Mouse (Mus musculus): ENCODE measurements around the gene Nsd2. TPM values are rescaled to one million over a fixed set of nuclear protein-coding genes. Genes with fewer than 3 reads are reported as not detected.
A peak's percentile ranks its signal among the peaks of the same experiment; 100 is the strongest.

The Nsd2 gene
- total RNA-seq (2017), result 28.8 to 58.1 TPM (median 35.7 TPM) in 3 replicates

- 0 out of 2 replicates have a peak, but pooled peaks have one; percentile 24 for ATAC-seq (replicated peaks; ENCODE audit: insufficient number of reproducible peaks, low FRiP score, low TSS enrichment, poor library complexity, severe bottlenecking)
These were observed at the start of gene Nsd2 for GRCm38 (mm10) chr5:33819876-33820732. Gene Nsd2, plus strand, starts transcription at chr5:33820725.

DNA sequence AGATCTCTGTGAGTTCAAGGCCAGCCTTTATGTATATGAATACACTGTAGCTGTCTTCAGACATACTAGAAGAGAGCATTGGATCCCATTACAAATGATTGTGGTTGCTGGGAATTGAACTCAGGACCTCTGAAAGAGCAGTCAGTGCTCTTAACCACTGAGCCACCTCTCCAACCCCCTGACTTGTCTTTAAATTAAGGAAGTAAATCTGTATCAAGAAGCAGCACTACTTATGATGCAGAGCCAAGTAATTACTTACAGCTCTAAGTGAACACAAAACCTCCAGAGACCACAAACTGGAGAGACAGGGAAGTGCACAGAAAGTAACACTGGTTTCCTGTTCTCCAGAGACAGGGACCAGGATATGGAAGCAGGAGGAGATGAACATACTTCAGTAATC is 43.3 kb upstream of the Nsd2 start:
- no peak for ATAC-seq (replicated peaks; ENCODE audit: insufficient number of reproducible peaks, low FRiP score, low TSS enrichment, poor library complexity, severe bottlenecking)

DNA sequence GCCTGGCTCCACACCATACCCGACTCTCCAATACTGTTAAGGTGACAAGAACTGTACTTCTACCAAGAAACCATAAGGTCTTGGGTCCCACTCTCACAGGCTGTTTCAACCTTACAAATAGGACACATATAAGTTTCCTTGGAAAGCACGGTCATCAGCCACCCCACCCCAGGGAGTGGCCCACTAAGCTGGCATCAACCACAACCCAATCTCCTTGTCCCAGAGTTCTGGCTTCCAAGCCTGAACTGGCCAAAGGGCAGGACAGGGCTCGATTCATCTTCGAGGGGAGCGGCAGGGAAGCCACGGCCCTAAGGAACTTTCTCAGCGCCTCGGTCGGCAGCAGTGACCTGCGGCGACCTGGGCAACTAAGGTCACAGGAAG is 38.6 kb upstream of the Nsd2 start:
- 0 out of 2 replicates have a peak, but pooled peaks have one; percentile 7 for ATAC-seq (replicated peaks; ENCODE audit: insufficient number of reproducible peaks, low FRiP score, low TSS enrichment, poor library complexity, severe bottlenecking)

DNA sequence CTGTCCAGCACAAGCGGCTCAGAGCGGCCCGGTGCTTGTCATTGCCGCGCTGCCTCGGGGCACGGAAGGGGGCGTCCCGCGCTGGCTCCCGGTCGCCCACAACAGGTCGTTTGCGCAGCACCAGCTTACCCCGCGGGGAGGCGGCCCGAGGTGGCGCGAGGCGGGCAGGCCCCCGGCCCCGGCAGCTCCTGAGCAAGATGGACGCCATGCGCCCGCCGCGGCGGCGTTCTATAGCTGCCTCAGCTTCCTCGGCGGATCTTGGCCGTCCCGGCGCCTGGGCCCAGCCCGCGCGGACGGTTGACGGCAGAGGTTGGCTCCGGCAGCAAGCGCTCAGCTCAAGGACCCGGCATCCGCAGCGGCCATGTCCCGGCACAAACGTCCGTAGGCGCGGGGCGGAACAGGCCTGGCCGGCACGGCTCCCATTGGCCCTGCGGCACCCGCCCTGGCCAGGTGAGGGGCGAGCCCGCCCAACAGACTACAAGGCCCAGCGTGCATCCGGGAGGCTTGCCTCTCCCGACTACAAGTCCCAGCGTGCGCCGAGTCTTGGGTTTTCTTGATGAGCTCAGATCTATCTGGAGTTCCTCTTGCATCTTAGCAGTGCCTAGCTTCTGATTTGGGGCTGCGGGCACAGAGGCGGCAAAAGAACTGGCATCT is 38.1 kb upstream of the Nsd2 start, which contains the start of gene Letm1:
Letm1 (minus strand) TSS at position 473 of the 654 bp plus-strand sequence.
- ATAC-seq (replicated peaks; ENCODE audit: insufficient number of reproducible peaks, low FRiP score, low TSS enrichment, poor library complexity, severe bottlenecking), result peak; percentile 99

DNA sequence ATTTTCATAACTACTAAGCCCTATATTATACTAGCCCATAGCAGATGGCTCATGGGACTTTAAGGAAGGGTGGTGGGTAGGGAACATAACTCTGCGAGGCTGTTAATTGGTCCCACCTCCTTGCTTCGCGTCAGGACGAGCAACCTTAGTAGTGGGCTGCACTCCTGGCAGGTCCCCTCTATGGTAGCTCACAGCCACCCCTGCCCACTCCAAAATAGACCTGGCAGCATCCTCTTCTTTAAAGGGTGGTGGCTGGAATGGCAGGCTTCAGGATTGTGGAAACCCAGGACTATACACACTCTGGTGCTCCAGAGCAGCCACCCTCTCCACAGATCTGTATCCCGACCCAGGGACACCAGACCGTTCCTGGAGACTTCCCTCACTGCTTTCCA is 37.5 kb upstream of the Nsd2 start:
- ATAC-seq (replicated peaks; ENCODE audit: insufficient number of reproducible peaks, low FRiP score, low TSS enrichment, poor library complexity, severe bottlenecking), result peak; percentile 28; the same call in 1 of the 2 replicates

GRCm38 (mm10) chr5:33791912-33792643 is 28.4 kb upstream of the Nsd2 start:
- no peak for ATAC-seq (replicated peaks; ENCODE audit: insufficient number of reproducible peaks, low FRiP score, low TSS enrichment, poor library complexity, severe bottlenecking)

DNA sequence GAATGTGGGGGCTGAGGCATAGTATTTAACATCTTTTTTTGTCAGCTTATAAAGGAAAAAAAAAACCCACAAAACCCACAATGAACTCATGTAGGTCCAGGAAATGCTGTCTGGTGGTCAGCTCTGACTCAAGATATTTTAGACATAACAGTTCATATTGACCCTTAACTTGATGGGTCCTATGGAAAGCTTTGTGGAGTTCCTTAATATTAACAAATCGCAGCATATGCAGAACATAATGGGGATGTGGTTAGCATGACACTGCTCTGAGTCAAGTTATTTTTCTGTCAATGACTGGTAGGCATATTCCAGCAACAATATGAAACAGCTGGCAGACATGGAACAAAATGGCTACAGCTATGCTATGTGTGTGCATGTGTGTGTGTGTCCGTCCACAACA is 17.2 kb upstream of the Nsd2 start:
- ATAC-seq (replicated peaks; ENCODE audit: insufficient number of reproducible peaks, low FRiP score, low TSS enrichment, poor library complexity, severe bottlenecking), result no peak

DNA sequence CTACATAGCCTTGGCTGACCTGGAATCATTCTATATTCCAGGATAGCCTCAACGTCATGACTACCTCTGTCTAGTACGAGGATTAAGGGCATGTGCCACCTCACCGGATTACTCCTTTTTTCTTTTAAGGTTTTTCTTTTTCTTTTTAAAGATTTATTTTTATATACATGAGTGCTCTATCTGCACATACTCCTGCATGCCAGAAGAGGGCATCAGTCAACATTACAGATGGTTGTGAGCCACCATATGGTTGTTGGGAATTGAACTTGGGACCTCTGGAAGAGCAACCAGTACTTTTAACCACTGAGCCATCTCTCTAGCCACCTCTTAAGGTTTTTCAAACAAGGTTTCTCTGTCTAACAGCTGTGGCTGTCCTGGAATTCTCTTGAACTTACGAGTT is 9.0 kb upstream of the Nsd2 start:
- no peak for ATAC-seq (replicated peaks; ENCODE audit: insufficient number of reproducible peaks, low FRiP score, low TSS enrichment, poor library complexity, severe bottlenecking)

DNA sequence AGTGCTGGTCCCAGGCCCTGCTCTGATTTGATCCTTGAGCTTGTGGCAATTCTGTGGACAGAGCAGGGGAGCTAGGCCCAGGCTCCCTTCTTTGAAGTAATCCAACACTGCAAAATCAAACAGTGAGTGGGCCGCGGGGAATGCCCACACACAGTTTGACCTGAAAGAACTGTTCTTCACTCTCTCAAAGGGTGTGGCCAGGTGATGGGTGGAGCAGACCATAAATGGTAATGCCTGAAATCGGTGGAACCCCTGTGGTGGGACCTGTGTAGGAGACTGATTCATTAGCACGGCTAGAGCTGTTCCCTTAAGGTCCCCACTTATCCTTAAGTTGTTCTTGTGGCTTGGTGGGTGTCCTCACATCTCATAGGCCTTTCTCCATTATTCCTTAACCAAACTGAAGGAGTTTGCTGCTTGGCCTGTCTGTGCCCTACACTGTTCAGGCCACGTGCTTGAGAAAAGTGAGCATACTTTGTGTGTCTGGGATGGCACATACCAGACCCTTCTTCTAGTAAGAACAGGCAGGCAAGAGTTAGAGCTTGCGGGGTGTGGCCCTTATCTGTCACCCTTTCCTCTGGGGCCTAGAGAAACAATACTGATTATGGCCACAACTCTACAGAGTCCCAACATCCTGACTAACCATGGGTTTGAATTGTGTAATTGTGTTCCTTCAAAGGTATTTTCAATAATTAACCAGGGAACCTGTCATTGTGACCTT is 4.4 kb upstream of the Nsd2 start:
- no peak for ATAC-seq (replicated peaks; ENCODE audit: insufficient number of reproducible peaks, low FRiP score, low TSS enrichment, poor library complexity, severe bottlenecking)

DNA sequence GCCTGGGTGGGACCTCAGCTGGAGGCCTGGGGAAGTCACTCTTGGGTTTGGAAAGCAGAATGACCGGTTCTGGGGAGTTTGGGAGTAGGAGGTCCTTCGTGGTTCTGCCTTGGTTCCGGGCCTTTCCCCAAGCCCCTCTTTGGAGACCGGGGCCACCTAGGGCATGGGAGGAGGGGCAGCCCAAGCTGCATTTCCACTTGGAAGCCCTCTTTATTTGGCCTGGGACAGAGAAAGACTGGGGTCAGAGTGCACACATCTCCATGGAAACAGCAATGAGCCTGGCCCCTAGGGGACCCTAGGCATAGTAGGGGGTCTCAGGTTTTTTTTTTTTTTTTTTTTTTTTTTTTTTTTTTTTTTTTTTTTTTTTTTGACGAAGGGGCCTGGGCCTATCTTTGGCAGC is 2.4 kb upstream of the Nsd2 start:
- no peak for ATAC-seq (replicated peaks; ENCODE audit: insufficient number of reproducible peaks, low FRiP score, low TSS enrichment, poor library complexity, severe bottlenecking)

DNA sequence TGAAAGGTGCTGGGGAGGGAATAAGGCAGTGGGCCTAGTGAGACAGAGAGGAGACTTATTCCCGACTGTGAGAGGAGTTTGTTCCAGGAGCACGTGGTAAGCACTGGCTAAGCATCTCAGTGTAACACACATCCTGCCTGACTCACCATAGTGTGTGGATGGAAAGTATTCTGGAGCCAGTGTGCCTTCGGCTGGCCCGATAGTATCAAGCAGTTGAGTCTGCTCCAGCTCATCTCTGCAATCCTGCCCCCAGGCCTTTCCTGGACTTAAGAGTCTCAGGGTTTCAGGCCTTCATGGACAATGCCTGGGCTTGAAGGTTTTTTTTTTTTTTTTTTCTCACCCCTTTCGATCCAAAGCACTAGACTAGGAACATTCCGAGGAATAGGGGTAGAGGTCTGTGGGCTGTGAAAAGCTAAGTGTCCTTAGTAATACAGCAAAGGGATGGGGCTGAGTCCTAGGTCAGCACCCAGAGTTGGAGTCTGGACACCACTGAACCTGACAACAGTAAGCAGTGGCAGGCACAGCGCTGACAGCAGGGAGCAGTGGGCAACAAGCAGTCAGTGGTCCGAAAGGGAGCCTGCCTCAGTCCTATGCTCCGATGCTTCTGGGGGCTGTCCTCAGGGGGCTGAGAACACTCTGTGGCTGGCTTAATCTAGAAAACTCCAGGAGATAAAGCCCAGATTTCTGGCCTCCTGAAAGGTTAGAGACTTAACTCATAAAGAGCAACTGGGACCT is 1.2 kb upstream of the Nsd2 start:
- peak; percentile 21; the same call in 1 of the 2 replicates for ATAC-seq (replicated peaks; ENCODE audit: insufficient number of reproducible peaks, low FRiP score, low TSS enrichment, poor library complexity, severe bottlenecking)

GRCm38 (mm10) chr5:33820733-33821621 is 452 bp downstream of the Nsd2 start:
- ATAC-seq (replicated peaks; ENCODE audit: insufficient number of reproducible peaks, low FRiP score, low TSS enrichment, poor library complexity, severe bottlenecking), result no peak

- no peak for ATAC-seq (replicated peaks; ENCODE audit: insufficient number of reproducible peaks, low FRiP score, low TSS enrichment, poor library complexity, severe bottlenecking)
These were observed 1.4 kb downstream of the Nsd2 start for GRCm38 (mm10) chr5:33821901-33822427.

GRCm38 (mm10) chr5:33822456-33822855 is 1.9 kb downstream of the Nsd2 start:
- no peak for ATAC-seq (replicated peaks; ENCODE audit: insufficient number of reproducible peaks, low FRiP score, low TSS enrichment, poor library complexity, severe bottlenecking)

DNA sequence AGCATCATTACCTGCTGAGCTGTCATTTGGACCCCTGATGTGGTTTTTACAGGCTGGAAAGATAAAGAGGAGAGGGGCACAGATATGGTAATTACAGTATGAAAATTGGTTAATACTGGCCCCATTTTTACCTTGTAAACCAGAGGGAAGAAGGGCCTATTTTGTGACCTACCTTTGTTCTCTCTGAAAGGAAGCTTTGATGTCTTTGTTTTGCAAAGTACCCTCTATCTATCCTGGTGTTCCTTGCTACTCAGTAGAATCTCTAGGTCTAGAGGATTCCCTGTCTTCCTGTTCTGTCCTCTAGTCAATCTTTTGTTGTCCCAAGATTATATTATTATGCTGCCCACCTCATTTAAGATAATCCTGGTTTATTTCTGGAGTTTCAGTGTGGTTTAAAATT is 5.5 kb downstream of the Nsd2 start:
- no peak for ATAC-seq (replicated peaks; ENCODE audit: insufficient number of reproducible peaks, low FRiP score, low TSS enrichment, poor library complexity, severe bottlenecking)

GRCm38 (mm10) chr5:33828107-33828506 is 7.6 kb downstream of the Nsd2 start:
- no peak for ATAC-seq (replicated peaks; ENCODE audit: insufficient number of reproducible peaks, low FRiP score, low TSS enrichment, poor library complexity, severe bottlenecking)

DNA sequence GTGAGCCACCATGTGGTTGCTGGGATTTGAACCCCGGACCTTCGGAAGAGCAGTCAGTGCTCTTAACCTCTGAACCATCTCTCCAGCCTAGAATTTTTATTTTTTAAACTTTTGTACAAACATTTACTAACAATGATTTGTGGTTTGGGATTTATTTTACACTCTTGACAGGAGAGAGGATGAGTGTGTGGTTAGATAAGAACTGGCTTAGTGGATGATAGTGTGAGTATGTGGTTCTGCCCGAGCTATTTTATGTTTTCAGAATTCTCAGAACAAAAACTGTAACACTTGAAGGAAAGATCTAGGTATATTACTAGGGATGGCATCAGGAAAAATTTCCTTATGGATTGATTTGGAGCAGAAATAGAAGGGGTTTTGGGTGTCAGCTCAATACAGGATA is 9.4 kb downstream of the Nsd2 start:
- no peak for ATAC-seq (replicated peaks; ENCODE audit: insufficient number of reproducible peaks, low FRiP score, low TSS enrichment, poor library complexity, severe bottlenecking)
